In genomic region chr4:36576256-36576655, GRCm38 (mm10) we compare ENCODE assay signal across 22 mouse cellular contexts.
DNase-seq lines count a peak whose midpoint lies in the region; ATAC-seq and TF ChIP-seq lines count a peak whose summit lies in the region.
"Had no signal": no experiment of that assay in that cellular context is flagged by ENCODE, and none has a peak within 500 bp of the region (broad histone marks: within the 10 kb centered on the region; RNA-seq: fewer than 3 reads in every experiment).

No protein-coding gene starts in this region.

- TF ChIP-seq POLR2A in brain, embryonic 14.5 days (IDR thresholded peaks at IDR 0.05; ENCODE audit: borderline replicate concordance, extremely low read depth, insufficient read depth, insufficient read length, poor library complexity, severe bottlenecking), result no peak

- H3K9me3 ChIP-seq in forebrain, embryonic 13.5 days (replicated peaks), result no peaks in the 10 kb centered on the region
- H3K9me3 ChIP-seq in forebrain, embryonic 10.5 days, result no peaks in the 10 kb centered on the region
- no peaks in the 10 kb centered on the region for H3K9me3 ChIP-seq in hindbrain, embryonic 16.5 days (ENCODE audit: control insufficient read depth, low read length)
- H3K9me3 ChIP-seq in hindbrain, embryonic 12.5 days (replicated peaks), result no peaks in the 10 kb centered on the region
- H3K9me3 ChIP-seq in midbrain, embryonic 15.5 days, result no peaks in the 10 kb centered on the region
- H3K9me3 ChIP-seq: heart, embryonic 12.5 days; kidney, embryonic 15.5 days; liver, embryonic 12.5 days had no signal

- H3K27me3 ChIP-seq in forebrain, embryonic 13.5 days, result no peaks in the 10 kb centered on the region
- no peaks in the 10 kb centered on the region for H3K27me3 ChIP-seq in forebrain, embryonic 10.5 days (ENCODE audit: poor library complexity, severe bottlenecking)
- H3K27me3 ChIP-seq in hindbrain, embryonic 16.5 days (replicated peaks; ENCODE audit: control insufficient read depth, insufficient read depth, low read length), result no peaks in the 10 kb centered on the region
- H3K27me3 ChIP-seq in hindbrain, embryonic 12.5 days, result no peaks in the 10 kb centered on the region
- no peaks in the 10 kb centered on the region for H3K27me3 ChIP-seq in midbrain, embryonic 15.5 days (replicated peaks)
- H3K27me3 ChIP-seq: heart, embryonic 12.5 days; kidney, embryonic 15.5 days; liver, embryonic 12.5 days; Patski had no signal

- H3K27ac ChIP-seq in forebrain, embryonic 13.5 days, result no peak overlapping the region
- no peak overlapping the region for H3K27ac ChIP-seq in forebrain, embryonic 10.5 days
- no peak overlapping the region for H3K27ac ChIP-seq in hindbrain, embryonic 16.5 days (ENCODE audit: low read depth, low read length)
- no peak overlapping the region for H3K27ac ChIP-seq in hindbrain, embryonic 12.5 days
- no peak overlapping the region for H3K27ac ChIP-seq in midbrain, embryonic 15.5 days
- H3K27ac ChIP-seq: heart, adult 2 months; kidney, embryonic 15.5 days; left cerebral cortex, adult 2 months; liver, embryonic 12.5 days had no signal

- H3K36me3 ChIP-seq in forebrain, embryonic 13.5 days (ENCODE audit: poor library complexity, severe bottlenecking), result no peaks in the 10 kb centered on the region
- H3K36me3 ChIP-seq in forebrain, embryonic 10.5 days (replicated peaks), result no peaks in the 10 kb centered on the region
- H3K36me3 ChIP-seq in hindbrain, embryonic 16.5 days (ENCODE audit: control insufficient read depth, insufficient read depth, low read length), result no peaks in the 10 kb centered on the region
- no peaks in the 10 kb centered on the region for H3K36me3 ChIP-seq in hindbrain, embryonic 12.5 days
- H3K36me3 ChIP-seq in midbrain, embryonic 15.5 days (replicated peaks), result no peaks in the 10 kb centered on the region
- H3K36me3 ChIP-seq: heart, embryonic 12.5 days; kidney, embryonic 15.5 days; liver, embryonic 12.5 days had no signal

- H3K4me2 ChIP-seq in forebrain, embryonic 13.5 days, result no peak overlapping the region
- no peak overlapping the region for H3K4me2 ChIP-seq in hindbrain, embryonic 16.5 days (ENCODE audit: low read length)
- H3K4me2 ChIP-seq in hindbrain, embryonic 12.5 days (replicated peaks), result no peak overlapping the region
- no peak overlapping the region for H3K4me2 ChIP-seq in midbrain, embryonic 15.5 days
- H3K4me2 ChIP-seq: heart, embryonic 12.5 days; kidney, embryonic 15.5 days; liver, embryonic 12.5 days had no signal

- DNase-seq in forebrain, embryonic 10.5 days (ENCODE audit: extremely low spot score, low spot score), result no peak
- DNase-seq in brain, embryonic 14.5 days (ENCODE audit: low read depth), result peak; percentile 83
- no peak for DNase-seq in embryo, embryonic 10.5 days (ENCODE audit: low spot score)
- DNase-seq: adrenal gland, postnatal 10 days; cerebellum, adult 11-12 months; cerebellum, adult 9-11 months; heart, adult 2 months; heart, postnatal 4 days; kidney, adult 18-20 months; kidney, postnatal 25 days; liver, postnatal 0 days; lung, postnatal 36 days; thymus, postnatal 4 days had no signal

- WGBS in forebrain, embryonic 13.5 days, result 32% methylated on average over 3 of the region's 3 CpGs
- 87% methylated on average over 3 of the region's 3 CpGs for WGBS in forebrain, embryonic 10.5 days
- 42% methylated on average over 3 of the region's 3 CpGs for WGBS in hindbrain, embryonic 16.5 days
- WGBS in hindbrain, embryonic 12.5 days, result 77% methylated on average over 3 of the region's 3 CpGs
- WGBS in midbrain, embryonic 15.5 days, result 56% methylated on average over 3 of the region's 3 CpGs

- H3K9ac ChIP-seq in forebrain, embryonic 13.5 days, result no peak overlapping the region
- H3K9ac ChIP-seq in hindbrain, embryonic 16.5 days (ENCODE audit: low read depth, low read length), result no peak overlapping the region
- H3K9ac ChIP-seq in hindbrain, embryonic 12.5 days, result no peak overlapping the region
- H3K9ac ChIP-seq in midbrain, embryonic 15.5 days, result no peak overlapping the region
- H3K9ac ChIP-seq: heart, embryonic 12.5 days; kidney, embryonic 15.5 days; liver, embryonic 12.5 days; liver, postnatal 0 days had no signal

- ATAC-seq in forebrain, embryonic 13.5 days, result peak; percentile 86
- ATAC-seq in hindbrain, embryonic 16.5 days, result peak; percentile 79
- no peak for ATAC-seq in hindbrain, embryonic 12.5 days (ENCODE audit: low FRiP score)
- ATAC-seq in midbrain, embryonic 15.5 days (replicated peaks), result 0 out of 2 replicates have a peak, but pooled peaks have one; percentile 45
- ATAC-seq: liver, embryonic 12.5 days; liver, postnatal 0 days; Patski had no signal

- no peaks in the 10 kb centered on the region for H3K4me1 ChIP-seq in forebrain, embryonic 13.5 days
- no peaks in the 10 kb centered on the region for H3K4me1 ChIP-seq in forebrain, embryonic 10.5 days
- H3K4me1 ChIP-seq in hindbrain, embryonic 16.5 days (ENCODE audit: control insufficient read depth, insufficient read depth, low read depth, low read length), result no peaks in the 10 kb centered on the region
- H3K4me1 ChIP-seq in hindbrain, embryonic 12.5 days, result no peaks in the 10 kb centered on the region
- no peaks in the 10 kb centered on the region for H3K4me1 ChIP-seq in midbrain, embryonic 15.5 days
- H3K4me1 ChIP-seq: heart, embryonic 12.5 days; kidney, embryonic 15.5 days; liver, embryonic 12.5 days had no signal

- TF ChIP-seq CTCF in brain, embryonic 14.5 days (IDR thresholded peaks at IDR 0.05; ENCODE audit: borderline replicate concordance, extremely low read depth, insufficient read depth, insufficient read length), result no peak

- H3K4me3 ChIP-seq in forebrain, embryonic 13.5 days, result no peak overlapping the region
- no peak overlapping the region for H3K4me3 ChIP-seq in forebrain, embryonic 10.5 days
- no peak overlapping the region for H3K4me3 ChIP-seq in hindbrain, embryonic 16.5 days (ENCODE audit: low read length)
- H3K4me3 ChIP-seq in hindbrain, embryonic 12.5 days, result no peak overlapping the region
- no peak overlapping the region for H3K4me3 ChIP-seq in midbrain, embryonic 15.5 days
- H3K4me3 ChIP-seq: heart, adult 2 months; heart, embryonic 12.5 days; kidney, embryonic 15.5 days; left cerebral cortex, adult 2 months; liver, embryonic 12.5 days had no signal
